Mouse (Mus musculus) MEL (cell line): ENCODE data around the gene Slc30a1. TPM values are rescaled to one million over a fixed set of nuclear protein-coding genes. Genes with fewer than 3 reads are reported as not detected.

Experiments used
- DNase-seq: peaks from one replicate; pipeline ENCODE4 v3.0.0; 2011; ENCODE audit warnings: low read depth, low spot score
- H3K27ac ChIP-seq: 2 replicates; pipeline ENCODE4 v1.5.1; 2012; ENCODE audit warnings: low read depth, mild to moderate bottlenecking, control low read depth, low read length, moderate library complexity; ENCODE audit not compliant: control insufficient read depth
- H3K27me3 ChIP-seq, 2 experiments: fragments of 150-350 bp in 1 of 2; sonication (generic) in 1 of 2; 2 replicates each; pipeline ENCODE4 v1.6.1; 2012; ENCODE audit warnings: low read length in 2 of 2, mild to moderate bottlenecking in 2 of 2, improper control_type of control experiment in 1 of 2, moderate library complexity in 1 of 2; ENCODE audit not compliant: insufficient read depth in 2 of 2, control insufficient read depth in 1 of 2
- H3K36me3 ChIP-seq, 2 experiments: 2 replicates each; pipeline ENCODE4 v1.6.1; 2012 to 2014; ENCODE audit warnings: low read length in 2 of 2, improper control_type of control experiment in 1 of 2, inconsistent platforms in 1 of 2, mild to moderate bottlenecking in 1 of 2; ENCODE audit not compliant: insufficient read depth in 2 of 2, control insufficient read depth in 1 of 2
- H3K4me1 ChIP-seq, 2 experiments: fragments of 150-350 bp in 1 of 2; sonication (generic) in 1 of 2; 2 replicates each; pipeline ENCODE4 v1.6.1; 2012; ENCODE audit warnings: low read length in 2 of 2, improper control_type of control experiment in 1 of 2, mild to moderate bottlenecking in 1 of 2; ENCODE audit not compliant: insufficient read depth in 2 of 2, control insufficient read depth in 1 of 2
- H3K4me3 ChIP-seq, 2 experiments: fragments of 150-350 bp in 1 of 2; sonication (generic) in 1 of 2; 2 replicates each; pipeline ENCODE4 v1.5.1; 2012; ENCODE audit warnings: low read depth in 2 of 2, low read length in 2 of 2, mild to moderate bottlenecking in 2 of 2, moderate library complexity in 2 of 2, control low read depth in 1 of 2, improper control_type of control experiment in 1 of 2; ENCODE audit not compliant: control insufficient read depth in 1 of 2, insufficient read depth in 1 of 2
- H3K79me2 ChIP-seq: 2 replicates; pipeline ENCODE4 v1.6.1; 2012; ENCODE audit warnings: mild to moderate bottlenecking, low read length, moderate library complexity; ENCODE audit not compliant: control insufficient read depth, poor library complexity, insufficient read depth
- H3K9ac ChIP-seq: 2 replicates; pipeline ENCODE4 v1.6.1; 2012; ENCODE audit warnings: low read depth, mild to moderate bottlenecking, control low read depth, low read length, moderate library complexity; ENCODE audit not compliant: control insufficient read depth, poor library complexity, severe bottlenecking
- H3K9me3 ChIP-seq: fragments of 150-350 bp; sonication (generic); replicated peaks from 2 replicates; pipeline ENCODE4 v1.6.1; 2012; ENCODE audit warnings: mild to moderate bottlenecking, low read length, improper control_type of control experiment, moderate library complexity; ENCODE audit not compliant: insufficient read depth
- CHD1 ChIP-seq: IDR thresholded peaks from 2 replicates; pipeline ENCODE4 v1.6.1; 2012; ENCODE audit warnings: low read depth, mild to moderate bottlenecking, inconsistent platforms, low read length, improper control_type of control experiment
- CHD2 ChIP-seq: IDR thresholded peaks from 2 replicates; pipeline ENCODE4 v1.6.1; 2011; ENCODE audit warnings: low read length, improper control_type of control experiment
- CTCF ChIP-seq, 3 experiments: IDR thresholded peaks in 2 of 3; conservative IDR thresholded peaks in 1 of 3; 2 replicates each; pipeline ENCODE4 v1.5.1; 2011 to 2012; ENCODE audit warnings: low read length in 3 of 3, low read depth in 2 of 3, mild to moderate bottlenecking in 2 of 3, improper control_type of control experiment in 1 of 3, inconsistent platforms in 1 of 3, mixed read lengths in 1 of 3, moderate library complexity in 1 of 3; ENCODE audit not compliant: control insufficient read depth in 1 of 3, insufficient read depth in 1 of 3, poor library complexity in 1 of 3, severe bottlenecking in 1 of 3
- E2F4 ChIP-seq: IDR thresholded peaks from 2 replicates; pipeline ENCODE4 v1.6.1; 2011; ENCODE audit warnings: low read depth, low read length, improper control_type of control experiment, borderline replicate concordance
- EP300 ChIP-seq, 2 experiments: IDR thresholded peaks; 2 replicates each; pipeline ENCODE4 v1.6.1; 2011; ENCODE audit warnings: improper control_type of control experiment in 2 of 2, low read length in 2 of 2, low read depth in 1 of 2, mild to moderate bottlenecking in 1 of 2
- GABPA ChIP-seq: IDR thresholded peaks from 2 replicates; pipeline ENCODE4 v1.6.1; 2012; ENCODE audit warnings: low read depth, mild to moderate bottlenecking, inconsistent platforms, low read length, improper control_type of control experiment, moderate library complexity
- GATA1 ChIP-seq: IDR thresholded peaks from 2 replicates; pipeline ENCODE4 v1.6.1; 2011; ENCODE audit warnings: low read depth, low read length, improper control_type of control experiment
- HCFC1 ChIP-seq: IDR thresholded peaks from 2 replicates; pipeline ENCODE4 v1.6.1; 2012; ENCODE audit warnings: low read depth, mild to moderate bottlenecking, inconsistent platforms, low read length, improper control_type of control experiment, moderate library complexity
- JUND ChIP-seq: IDR thresholded peaks from 2 replicates; pipeline ENCODE4 v1.6.1; 2011; ENCODE audit warnings: low read depth, mild to moderate bottlenecking, improper control_type of control experiment, low read length
- KAT2A ChIP-seq: conservative IDR thresholded peaks from 2 replicates; pipeline ENCODE4 v1.6.1; 2012; ENCODE audit warnings: low read depth, low read length, improper control_type of control experiment, inconsistent platforms
- MAFK ChIP-seq: IDR thresholded peaks from 2 replicates; pipeline ENCODE4 v1.6.1; 2011; ENCODE audit warnings: low read depth, mild to moderate bottlenecking, low read length, improper control_type of control experiment, borderline replicate concordance
- MAX ChIP-seq: IDR thresholded peaks from 2 replicates; pipeline ENCODE4 v1.6.1; 2011; ENCODE audit warnings: low read length, improper control_type of control experiment
- MAZ ChIP-seq: IDR thresholded peaks from 2 replicates; pipeline ENCODE4 v1.6.1; 2012; ENCODE audit warnings: low read depth, mild to moderate bottlenecking, inconsistent platforms, low read length, improper control_type of control experiment
- MEF2A ChIP-seq: IDR thresholded peaks from 2 replicates; pipeline ENCODE4 v1.6.1; 2014; ENCODE audit warnings: low read depth, mild to moderate bottlenecking, inconsistent platforms, low read length, improper control_type of control experiment; ENCODE audit not compliant: poor library complexity, insufficient replicate concordance, severe bottlenecking; ENCODE audit errors: extremely low read depth
- MXI1 ChIP-seq: IDR thresholded peaks from 2 replicates; pipeline ENCODE4 v1.6.1; 2011; ENCODE audit warnings: mild to moderate bottlenecking, low read depth, low read length, improper control_type of control experiment
- MYB ChIP-seq: IDR thresholded peaks from 2 replicates; pipeline ENCODE4 v1.6.1; 2011; ENCODE audit warnings: mild to moderate bottlenecking, low read depth, low read length, improper control_type of control experiment
- MYC ChIP-seq: IDR thresholded peaks from 2 replicates; pipeline ENCODE4 v1.6.1; 2011; ENCODE audit warnings: low read depth, mild to moderate bottlenecking, low read length, improper control_type of control experiment, moderate library complexity
- NELFE ChIP-seq: IDR thresholded peaks from 2 replicates; pipeline ENCODE4 v1.6.1; 2011; ENCODE audit warnings: low read depth, low read length, improper control_type of control experiment
- POLR2A ChIP-seq, 2 experiments: IDR thresholded peaks; 2 replicates each; pipeline ENCODE4 v1.6.1; 2011 to 2012; ENCODE audit warnings: low read length in 2 of 2, mild to moderate bottlenecking in 2 of 2, control low read depth in 1 of 2, improper control_type of control experiment in 1 of 2, low read depth in 1 of 2, moderate library complexity in 1 of 2; ENCODE audit not compliant: control insufficient read depth in 1 of 2, insufficient read depth in 1 of 2, poor library complexity in 1 of 2
- POLR2AphosphoS2 ChIP-seq: IDR thresholded peaks from 2 replicates; pipeline ENCODE4 v1.6.1; 2011; ENCODE audit warnings: low read length, improper control_type of control experiment
- POLR2AphosphoS5 ChIP-seq: IDR thresholded peaks from 2 replicates; pipeline ENCODE4 v1.6.1; 2012; ENCODE audit warnings: low read depth, borderline replicate concordance, mild to moderate bottlenecking, inconsistent platforms, low read length, moderate library complexity, mixed read lengths
- RAD21 ChIP-seq: IDR thresholded peaks from 2 replicates; pipeline ENCODE4 v1.6.1; 2011; ENCODE audit warnings: mild to moderate bottlenecking, low read depth, low read length, improper control_type of control experiment
- RCOR1 ChIP-seq: IDR thresholded peaks from 2 replicates; pipeline ENCODE4 v1.6.1; 2012; ENCODE audit warnings: low read depth, mild to moderate bottlenecking, inconsistent platforms, low read length, improper control_type of control experiment
- SIN3A ChIP-seq: IDR thresholded peaks from 2 replicates; pipeline ENCODE4 v1.6.1; 2012; ENCODE audit warnings: low read length, improper control_type of control experiment, inconsistent platforms
- SMC3 ChIP-seq: IDR thresholded peaks from 2 replicates; pipeline ENCODE4 v1.6.1; 2011; ENCODE audit warnings: low read depth, low read length, improper control_type of control experiment
- TAL1 ChIP-seq: IDR thresholded peaks from 2 replicates; pipeline ENCODE4 v1.6.1; 2012; ENCODE audit warnings: mild to moderate bottlenecking, inconsistent platforms, low read length, moderate library complexity, mixed read lengths
- TBP ChIP-seq: IDR thresholded peaks from 2 replicates; pipeline ENCODE4 v1.8.0; 2011; ENCODE audit warnings: low read depth, low read length, improper control_type of control experiment
- TCF12 ChIP-seq: IDR thresholded peaks from 2 replicates; pipeline ENCODE4 v1.6.1; 2014; ENCODE audit warnings: low read depth, mild to moderate bottlenecking, inconsistent platforms, low read length, improper control_type of control experiment, moderate library complexity
- UBTF ChIP-seq: IDR thresholded peaks from 2 replicates; pipeline ENCODE4 v1.6.1; 2012; ENCODE audit warnings: low read depth, mild to moderate bottlenecking, inconsistent platforms, low read length, improper control_type of control experiment, moderate library complexity, borderline replicate concordance; ENCODE audit not compliant: insufficient read depth
- USF1 ChIP-seq: IDR thresholded peaks from 2 replicates; pipeline ENCODE4 v1.6.1; 2014; ENCODE audit warnings: low read depth, mild to moderate bottlenecking, inconsistent platforms, low read length, improper control_type of control experiment, moderate library complexity
- USF2 ChIP-seq, 2 experiments: IDR thresholded peaks; 2 replicates each; pipeline ENCODE4 v1.6.1; 2011 to 2012; ENCODE audit warnings: improper control_type of control experiment in 2 of 2, low read length in 2 of 2, borderline replicate concordance in 1 of 2, inconsistent platforms in 1 of 2, low read depth in 1 of 2, mild to moderate bottlenecking in 1 of 2; ENCODE audit not compliant: insufficient read depth in 1 of 2
- ZC3H11A ChIP-seq: IDR thresholded peaks from 2 replicates; pipeline ENCODE4 v1.6.1; 2012; ENCODE audit warnings: low read depth, mild to moderate bottlenecking, inconsistent platforms, low read length, improper control_type of control experiment
- ZKSCAN1 ChIP-seq: IDR thresholded peaks from 2 replicates; pipeline ENCODE4 v1.6.1; 2012; ENCODE audit warnings: low read depth, mild to moderate bottlenecking, inconsistent platforms, low read length, improper control_type of control experiment, moderate library complexity
- ZMIZ1 ChIP-seq: IDR thresholded peaks from 2 replicates; pipeline ENCODE4 v1.6.1; 2012; ENCODE audit warnings: low read depth, mild to moderate bottlenecking, inconsistent platforms, low read length, improper control_type of control experiment, moderate library complexity
- ZNF384 ChIP-seq: IDR thresholded peaks from 2 replicates; pipeline ENCODE4 v1.6.1; 2012; ENCODE audit warnings: low read depth, mild to moderate bottlenecking, inconsistent platforms, low read length, improper control_type of control experiment
- polyA plus RNA-seq, 2 experiments: library from polyadenylated mRNA; stranded (reverse) in 1 of 2; unstranded in 1 of 2; fragments of >175 nt in 1 of 2; fragments of >200 nt in 1 of 2; gene quantifications; 2 replicates each; pipeline versions ENCODE4 v1.2.1 to v1.2.4; 2012; ENCODE audit warnings: low replicate concordance in 2 of 2, low read depth in 1 of 2; ENCODE audit not compliant: insufficient read length in 2 of 2, insufficient read depth in 1 of 2, missing spikeins in 1 of 2
- total RNA-seq: library from RNA; depleted of rRNA; stranded (reverse); fragments of 300-350 nt; gene quantifications from 2 replicates; pipeline ENCODE4 v1.2.3, GENCODE M21; 2012; rRNA removed

Slc30a1 gene
- total RNA-seq (10.2 and 10.7 TPM in 2 replicates), polyA plus RNA-seq (10 to 100 TPM in 1 of 2 experiments, not detected in 1; 10.4 TPM)

GRCm38 (mm10) chr1:191906571-191907430 is at the start of gene Slc30a1:
TSS of gene Slc30a1 (plus strand) at chr1:191906767.
- H3K9me3 ChIP-seq, result no peaks in the 10 kb centered on the region
- H3K4me3 ChIP-seq, result peak within 1 kb of the TSS; percentile 94 to 98
- peak; percentile 96 for DNase-seq
- H3K4me1 ChIP-seq, result peaks cover 14 to 26% of the 10 kb centered on the region in 2 experiments
- H3K27ac ChIP-seq, result peak within 1 kb of the TSS; percentile 42
- H3K9ac ChIP-seq, result peak within 1 kb of the TSS; percentile 83
- H3K36me3 ChIP-seq, result peaks cover 0 to 30% of the 10 kb centered on the region in 2 experiments
- no peaks in the 10 kb centered on the region for H3K27me3 ChIP-seq
- peaks cover 32% of the 10 kb centered on the region for H3K79me2 ChIP-seq
- no peak for TF ChIP-seq USF1
- TF ChIP-seq SMC3, result no peak
- TF ChIP-seq MYB, result no peak
- no peak for TF ChIP-seq GABPA
- peak; percentile 45 to 72; a peak in 3 of 4 replicates for TF ChIP-seq POLR2A (IDR thresholded peaks at IDR 0.05; ENCODE audit: control insufficient read depth in 1 of 2, insufficient read depth in 1 of 2, low read depth in 1 of 2, low read length in 2 of 2, poor library complexity in 1 of 2)
- TF ChIP-seq ZMIZ1, result peak; percentile 66; the same call in 1 of the 2 replicates
- TF ChIP-seq MYC, result 0 out of 2 replicates have a peak, but pooled peaks have one; percentile 5
- TF ChIP-seq RCOR1, result no peak
- no peak for TF ChIP-seq MEF2A
- TF ChIP-seq CHD1, result no peak
- no peak for TF ChIP-seq USF2 (IDR thresholded peaks at IDR 0.05; ENCODE audit: borderline replicate concordance in 1 of 2, insufficient read depth in 1 of 2, low read depth in 1 of 2, low read length in 2 of 2)
- no peak for TF ChIP-seq MAFK
- no peak for TF ChIP-seq ZKSCAN1
- TF ChIP-seq E2F4, result no peak
- TF ChIP-seq POLR2AphosphoS2, result peak; percentile 46; the same call in 1 of the 2 replicates
- no peak for TF ChIP-seq TAL1
- TF ChIP-seq RAD21, result no peak
- TF ChIP-seq NELFE, result peak; percentile 59
- TF ChIP-seq KAT2A, result no peak
- TF ChIP-seq SIN3A, result peak; percentile 54
- 0 out of 6 replicates have a peak, but pooled peaks of 1 of the 3 experiments have one; percentile 3 for TF ChIP-seq CTCF (IDR thresholded peaks at IDR 0.05 in 2 of 3, conservative IDR thresholded peaks at IDR 0.05 in 1 of 3; ENCODE audit: control insufficient read depth in 1 of 3, insufficient read depth in 1 of 3, low read depth in 2 of 3, low read length in 3 of 3, poor library complexity in 1 of 3, severe bottlenecking in 1 of 3)
- TF ChIP-seq TBP, result peak; percentile 35; the same call in 1 of the 2 replicates
- no peak for TF ChIP-seq ZC3H11A
- TF ChIP-seq CHD2, result no peak
- peak; percentile 66 for TF ChIP-seq MAX
- peak; percentile 82 for TF ChIP-seq ZNF384
- peak; percentile 92; the same call in 1 of the 2 replicates for TF ChIP-seq MAZ
- no peak for TF ChIP-seq JUND
- TF ChIP-seq MXI1, result no peak; the same call in 1 of the 2 replicates
- TF ChIP-seq HCFC1, result peak; percentile 60
- 0 out of 2 replicates have a peak, but pooled peaks have one; percentile 57 for TF ChIP-seq UBTF
- peak; percentile 44; the same call in 1 of the 2 replicates for TF ChIP-seq TCF12
- no peak for TF ChIP-seq POLR2AphosphoS5
- TF ChIP-seq EP300 (IDR thresholded peaks at IDR 0.05; ENCODE audit: low read depth in 1 of 2, low read length in 2 of 2), result no peak
- no peak for TF ChIP-seq GATA1
